Mouse (Mus musculus) 416B (cell line): Measurements from ENCODE around the gene Tmem234.
A peak's percentile ranks its signal among the peaks of the same experiment; 100 is the strongest.

ENCODE experiments used
- DNase-seq: peaks from one replicate; pipeline ENCODE4 v3.0.0; 2011; ENCODE audit warnings: low read depth

Gene Tmem234

DNA sequence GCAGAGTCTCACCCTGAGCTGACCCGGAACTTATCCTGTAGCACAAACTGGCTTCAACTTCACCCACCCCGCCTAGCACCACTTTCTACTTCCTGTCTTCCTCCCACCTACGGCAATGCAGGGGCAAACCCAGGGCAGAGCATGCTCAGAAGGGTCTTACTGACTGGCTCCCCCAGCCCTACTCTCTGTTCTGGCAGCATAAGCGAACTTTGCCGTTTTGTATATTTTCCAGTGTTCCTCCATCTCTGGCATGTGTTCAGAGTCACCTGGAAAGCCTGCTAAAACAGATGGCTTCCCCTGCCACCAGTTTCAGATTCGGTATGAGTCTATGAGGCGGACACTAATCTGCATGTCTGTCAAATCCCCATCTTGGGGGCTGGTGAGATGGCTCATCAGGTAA lies 20.1 kb upstream of the Tmem234 start:
- DNase-seq = peak; percentile 23

DNA sequence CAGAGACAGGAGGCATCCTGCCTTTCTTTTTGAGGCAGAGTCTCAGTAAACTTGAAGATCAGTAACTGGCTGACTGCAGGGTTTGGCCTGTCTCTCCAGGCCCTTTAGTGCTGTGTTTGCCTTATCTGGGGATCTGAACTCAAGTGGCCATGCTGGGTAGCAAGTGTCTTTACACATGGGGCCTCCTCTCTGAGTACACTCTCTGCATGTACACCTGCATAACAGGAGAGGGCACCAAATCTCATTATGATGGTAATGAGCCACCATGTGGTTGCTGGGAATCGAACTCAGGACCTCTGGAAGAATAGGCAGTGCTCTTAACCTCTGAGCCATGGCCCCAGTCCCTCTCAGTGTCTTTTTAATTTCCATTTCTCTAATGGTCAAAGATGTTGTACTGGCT lies 18.2 kb upstream of the Tmem234 start:
- DNase-seq = peak; percentile 47

DNA sequence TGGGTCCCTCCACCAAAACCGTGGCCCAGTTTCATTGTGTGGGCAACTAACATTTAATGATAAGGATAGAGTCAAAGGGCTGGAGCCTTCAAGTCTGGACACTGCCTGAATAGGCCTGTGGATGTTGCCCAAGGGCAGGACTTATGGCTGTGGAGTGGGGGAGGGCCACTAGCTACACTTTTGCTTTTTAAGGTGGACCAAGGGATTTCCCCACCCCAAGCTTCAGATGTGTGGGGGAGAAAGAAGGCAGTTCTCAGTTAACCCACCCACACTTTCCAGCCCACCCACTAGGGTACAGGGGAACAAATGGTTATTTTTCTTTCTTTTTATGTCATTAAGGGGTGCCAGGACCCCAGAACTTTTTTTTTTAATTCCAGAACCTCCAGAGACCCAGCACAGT lies 16.1 kb upstream of the Tmem234 start:
- DNase-seq = peak; percentile 23

GRCm38 (mm10) chr4:129584884-129585608 lies 15.4 kb upstream of the Tmem234 start:
- DNase-seq = peak; percentile 88

- DNase-seq = no peak
Measured at GRCm38 (mm10) chr4:129585773-129586172, 14.7 kb upstream of the Tmem234 start.

- DNase-seq = no peak
Measured at GRCm38 (mm10) chr4:129586943-129587342, 13.5 kb upstream of the Tmem234 start.

- no peak for DNase-seq
Measured at GRCm38 (mm10) chr4:129588865-129589264, 11.6 kb upstream of the Tmem234 start.

DNA sequence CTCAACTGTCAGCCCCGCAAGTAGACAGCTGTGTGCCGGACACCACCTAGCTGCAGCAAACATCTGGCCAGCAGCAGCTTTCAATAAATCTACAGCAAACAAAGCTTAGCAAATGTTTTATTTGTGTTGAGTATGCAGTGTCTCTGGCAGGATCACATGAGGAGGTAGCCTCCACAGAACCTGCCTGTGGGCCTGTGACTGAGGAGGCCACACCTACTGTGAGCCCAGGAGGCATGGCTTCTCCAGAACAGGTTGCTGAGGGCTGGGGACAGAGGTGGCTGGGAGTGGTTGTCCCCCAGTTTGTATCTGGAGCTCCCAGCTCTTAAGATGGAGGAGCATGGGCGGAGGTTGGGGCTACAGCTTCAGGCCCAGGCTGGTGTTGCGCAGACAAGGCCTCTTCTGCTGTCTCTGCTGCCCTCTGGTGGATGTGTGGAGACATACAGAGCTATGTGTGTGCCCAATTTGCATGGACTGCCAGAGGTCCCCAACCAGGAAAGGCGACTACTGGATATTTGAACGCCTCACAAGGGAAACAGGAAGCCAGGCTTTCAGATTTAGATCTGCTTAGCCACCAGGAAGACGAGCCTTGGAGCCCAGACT lies 8.1 kb downstream of the Tmem234 start:
- DNase-seq = peak; percentile 89

DNA sequence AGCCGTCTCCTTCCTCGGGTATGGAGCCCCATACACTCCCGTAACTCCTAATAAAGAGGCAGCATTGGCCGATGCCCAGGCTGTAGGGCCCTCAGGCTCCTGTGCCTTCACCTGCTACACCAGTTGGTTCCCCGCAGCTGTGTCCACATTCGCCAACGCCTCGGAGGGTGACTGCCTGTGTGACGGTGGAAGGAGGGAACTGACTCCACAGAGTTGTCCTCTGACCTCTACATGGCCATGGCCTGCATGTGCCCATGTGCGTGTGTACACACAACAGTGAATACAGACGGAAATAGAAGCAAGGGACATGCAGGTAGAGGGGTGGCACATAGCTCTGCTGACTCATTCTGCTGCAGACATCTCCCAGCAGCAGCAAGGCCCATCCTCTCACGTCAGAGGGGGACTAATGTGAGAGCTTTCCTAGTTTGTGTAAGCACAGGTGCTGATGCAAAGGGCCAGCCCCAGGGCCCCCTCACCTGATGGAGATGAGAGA lies 8.7 kb downstream of the Tmem234 start:
- no peak for DNase-seq

DNA sequence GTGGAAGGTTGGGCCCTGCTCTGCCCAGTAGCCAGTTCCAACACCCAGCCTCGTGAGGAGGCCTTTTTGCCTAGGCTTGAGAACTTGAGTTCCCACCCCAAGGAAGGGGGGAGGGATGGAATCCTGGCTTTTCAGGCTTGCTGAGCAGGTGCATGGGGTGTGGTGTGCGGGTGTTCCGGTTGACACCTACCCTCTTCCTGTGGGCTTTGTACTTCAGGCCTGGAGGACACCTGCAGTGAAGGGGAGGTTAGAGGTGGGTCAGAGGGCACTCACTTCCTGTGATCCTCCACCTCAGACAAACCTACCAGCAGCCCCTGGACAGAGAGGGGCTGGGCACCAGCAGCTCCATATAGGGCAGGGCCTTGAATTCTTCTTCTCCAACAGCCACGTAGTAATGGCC lies 9.6 kb downstream of the Tmem234 start:
- DNase-seq = no peak

DNA sequence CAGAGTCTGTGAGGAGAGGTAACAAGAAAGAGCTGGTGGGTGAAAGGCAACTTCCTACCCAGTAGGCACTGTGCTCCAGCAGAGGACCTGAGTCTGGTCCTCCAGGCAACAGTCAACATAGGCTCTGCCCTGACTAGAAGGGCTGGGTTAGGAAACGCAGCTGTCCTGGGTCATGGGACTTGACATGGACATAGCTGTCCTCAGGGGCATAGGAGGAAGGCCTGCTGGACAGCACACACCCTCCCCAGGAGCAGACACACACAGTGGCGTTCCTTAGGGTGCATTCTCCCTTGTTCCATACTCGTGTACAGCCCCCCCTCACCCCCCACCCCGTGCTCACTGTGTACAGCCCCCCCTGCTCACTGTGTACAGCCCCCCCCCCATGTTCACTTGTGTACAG lies 10.0 kb downstream of the Tmem234 start:
- no peak for DNase-seq

DNA sequence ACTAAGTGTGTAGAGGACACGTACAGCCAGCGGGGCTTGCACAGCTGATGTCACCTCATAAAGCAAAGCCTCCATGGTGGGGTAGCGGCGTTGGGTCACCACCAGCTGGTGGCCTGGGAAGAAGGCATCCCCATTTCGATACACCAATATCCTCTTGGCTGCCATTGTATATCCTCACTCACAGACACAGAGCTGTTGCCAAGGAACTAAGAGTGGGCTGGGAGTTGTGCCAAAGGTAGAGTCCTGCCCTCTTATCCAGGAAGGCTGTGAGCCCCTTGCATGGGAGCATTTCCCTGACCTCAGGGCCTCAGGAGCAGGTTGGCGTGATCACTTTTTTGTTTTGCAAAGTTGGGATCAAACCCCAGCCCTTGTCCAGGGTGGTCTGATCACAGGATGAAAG lies 13.6 kb downstream of the Tmem234 start, which contains the start of gene Dcdc2b:
Dcdc2b (minus strand) TSS at position 165 of the 400 bp plus-strand sequence.
- no peak for DNase-seq

DNA sequence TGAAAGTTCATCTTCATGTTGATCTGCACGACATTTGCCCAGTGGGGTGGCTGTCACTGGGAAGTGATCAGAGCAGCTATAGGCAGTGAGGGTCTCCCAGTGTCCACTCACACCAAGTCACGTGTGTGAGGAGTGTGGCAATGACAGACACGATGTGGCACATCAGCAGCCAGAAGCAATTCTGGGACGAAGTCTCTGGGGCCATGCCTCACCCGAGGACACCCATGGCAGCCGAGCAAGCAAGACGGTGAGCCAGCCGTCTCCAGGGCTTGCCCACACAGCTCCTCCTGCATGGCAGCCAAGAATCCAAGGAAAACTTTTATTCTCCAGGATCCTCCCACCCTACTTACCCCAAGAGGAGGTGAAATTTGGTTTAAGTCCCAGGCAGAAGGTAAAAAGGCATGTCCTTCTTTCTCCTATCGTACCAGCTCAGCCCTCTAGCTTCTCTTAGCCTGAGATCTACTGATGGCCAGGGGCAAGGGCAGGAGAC lies 15.4 kb downstream of the Tmem234 start:
- no peak for DNase-seq

DNA sequence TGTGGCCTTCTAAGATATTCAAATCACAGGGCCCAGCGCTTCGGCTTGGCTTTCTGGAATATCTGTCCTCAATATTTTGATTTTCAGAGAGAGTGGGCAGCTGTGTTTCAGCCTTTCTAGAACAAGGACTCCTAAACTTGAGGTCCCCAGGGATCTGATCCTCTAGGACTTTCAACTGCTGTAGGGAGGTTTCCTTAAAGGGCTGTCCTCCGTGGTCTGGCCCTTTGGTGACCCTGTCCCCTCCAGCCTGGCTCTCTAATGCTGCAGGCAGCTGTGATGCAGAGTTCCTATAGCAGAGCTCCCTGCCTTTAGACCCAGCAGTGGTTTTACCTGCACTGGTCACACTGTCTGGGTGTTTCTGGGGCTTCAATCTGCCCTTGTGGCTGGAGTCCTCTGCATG lies 16.2 kb downstream of the Tmem234 start:
- DNase-seq = no peak

- DNase-seq = no peak
Measured at GRCm38 (mm10) chr4:129617121-129617641, 16.7 kb downstream of the Tmem234 start.

DNA sequence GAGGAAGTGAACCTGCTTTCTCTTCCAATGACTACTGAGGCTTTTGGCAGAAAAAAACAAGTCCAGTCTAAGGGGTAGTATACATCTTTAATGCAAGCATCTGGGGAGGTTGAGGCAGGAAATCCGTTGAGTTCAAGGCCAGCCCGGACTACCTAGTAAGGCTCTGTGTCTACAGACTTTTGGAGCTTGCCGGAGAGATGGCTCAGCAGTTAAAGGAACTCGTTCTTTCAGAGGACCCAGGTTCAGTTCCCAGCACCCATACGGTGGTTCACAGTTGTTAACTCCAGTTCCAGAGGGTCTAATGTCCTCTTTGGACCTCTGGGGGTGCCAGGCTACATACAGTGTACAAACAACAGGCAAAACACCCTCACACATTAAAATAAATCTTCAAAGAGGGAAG lies 17.6 kb downstream of the Tmem234 start:
- DNase-seq = no peak

DNA sequence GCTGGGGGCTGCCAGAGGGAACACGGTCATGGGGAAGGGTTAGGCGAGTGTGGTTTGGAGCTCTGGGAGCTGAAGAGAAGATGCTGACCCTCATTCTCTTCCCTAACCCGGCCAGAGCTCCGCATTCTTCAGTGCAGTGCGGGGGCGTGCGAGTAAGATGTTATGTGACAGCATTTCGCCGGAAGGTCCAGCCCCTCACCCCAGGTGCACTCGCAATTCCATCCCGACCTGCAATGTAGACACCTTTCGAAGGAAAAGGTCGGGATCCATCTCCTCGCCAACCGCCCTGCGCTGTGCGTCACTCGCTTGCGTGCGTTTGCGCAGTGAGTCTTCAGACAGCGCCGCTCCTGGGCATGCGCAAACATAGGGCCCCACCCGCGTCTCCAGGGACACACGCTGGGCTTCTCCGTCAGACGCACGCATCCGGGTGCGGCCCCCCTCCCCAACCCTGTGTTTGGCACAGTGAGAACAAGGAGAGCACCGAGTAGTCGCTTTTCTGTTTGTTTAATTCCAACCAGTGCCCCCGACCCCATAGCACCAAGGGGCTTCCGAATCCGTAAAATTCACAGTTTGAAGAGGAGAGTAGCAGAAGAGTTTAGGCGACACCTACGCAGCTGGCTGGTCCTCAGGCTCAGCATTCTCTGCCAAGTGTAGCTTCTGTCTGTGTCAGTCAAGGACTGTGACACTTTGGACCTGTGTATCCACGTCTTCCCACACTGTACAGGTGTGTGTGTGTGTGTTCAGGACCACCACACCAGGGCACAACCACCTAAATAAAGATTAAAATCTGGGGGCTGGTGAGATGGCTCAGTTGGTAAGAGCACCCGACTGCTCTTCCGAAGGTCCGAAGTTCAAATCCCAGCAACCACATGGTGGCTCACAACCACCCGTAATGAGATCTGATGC lies 18.6 kb downstream of the Tmem234 start, which contains the start of gene Iqcc:
Iqcc (minus strand) TSS at position 314 of the 906 bp plus-strand sequence.
- DNase-seq = peak; percentile 94

- no peak for DNase-seq
Measured at GRCm38 (mm10) chr4:129620419-129621282, 20.2 kb downstream of the Tmem234 start.

- no peak for DNase-seq
Measured at GRCm38 (mm10) chr4:129621283-129621841, 20.9 kb downstream of the Tmem234 start.

GRCm38 (mm10) chr4:129622120-129622802 lies 21.8 kb downstream of the Tmem234 start:
- DNase-seq = no peak
